12 mouse cellular contexts compared by ENCODE assay signal in the genomic region with DNA sequence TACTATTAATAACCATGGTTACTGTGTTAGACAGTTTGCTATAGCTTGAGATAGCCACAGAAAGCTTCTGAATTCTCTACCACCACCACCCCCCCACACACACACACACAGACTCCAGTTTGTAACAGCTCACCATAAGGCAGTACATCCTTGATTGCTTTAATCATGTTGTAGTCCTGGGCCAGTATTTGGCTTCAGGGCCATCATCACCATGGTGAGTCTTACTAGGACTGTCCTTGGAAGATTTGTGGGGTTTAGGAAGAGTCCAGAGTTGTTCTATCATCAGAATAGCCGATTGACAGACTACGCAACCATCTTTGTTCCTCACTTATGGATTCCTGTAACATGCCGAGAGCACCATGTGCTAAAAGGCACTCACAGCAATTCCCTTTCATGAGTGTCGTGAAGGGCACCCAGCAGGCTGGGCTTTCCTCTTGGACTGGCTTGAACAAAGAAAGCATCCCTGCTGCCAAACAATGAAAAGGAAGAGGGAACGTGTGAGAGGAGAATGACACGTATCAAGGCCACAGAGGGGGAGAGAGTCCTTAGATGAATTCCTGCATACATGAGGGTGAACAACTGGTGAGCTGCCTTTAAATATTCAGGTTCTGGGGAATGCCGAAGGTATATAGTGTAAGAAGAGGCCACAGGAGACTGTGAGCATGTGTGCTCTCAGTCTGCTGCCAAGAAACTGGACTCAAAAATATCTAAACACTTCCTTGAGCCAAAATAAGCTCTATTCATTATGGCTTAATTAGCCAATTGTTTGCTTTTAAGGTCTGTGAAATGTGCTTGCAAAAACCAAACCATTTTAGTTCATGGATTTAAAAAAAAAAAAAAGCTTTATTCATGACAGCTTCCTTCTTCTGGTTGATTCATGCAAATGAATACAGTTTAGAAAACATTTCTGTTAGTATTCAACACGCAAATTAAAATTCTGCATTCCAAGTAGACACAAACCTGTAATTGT.
DNase-seq lines count a peak whose midpoint lies in the region; ATAC-seq and TF ChIP-seq lines count a peak whose summit lies in the region.
"Had no signal": no experiment of that assay in that cellular context is flagged by ENCODE, and none has a peak within 500 bp of the region (broad histone marks: within the 10 kb centered on the region; RNA-seq: fewer than 3 reads in every experiment).

No protein-coding gene starts in this region.

- H3K9ac ChIP-seq in kidney, postnatal 0 days (ENCODE audit: low read depth, low read length) = no peak overlapping the region
- no peak overlapping the region for H3K9ac ChIP-seq in hindbrain, embryonic 14.5 days
- H3K9ac ChIP-seq in neural tube, embryonic 13.5 days = no peak overlapping the region

- no peak overlapping the region for H3K4me2 ChIP-seq in kidney, postnatal 0 days (ENCODE audit: low read length)
- no peak overlapping the region for H3K4me2 ChIP-seq in hindbrain, embryonic 14.5 days (replicated peaks)
- no peak overlapping the region for H3K4me2 ChIP-seq in neural tube, embryonic 13.5 days
- H3K4me2 ChIP-seq: liver, embryonic 11.5 days had no signal

- H3K27ac ChIP-seq in kidney, postnatal 0 days = no peak overlapping the region
- H3K27ac ChIP-seq in kidney, adult 2 months (ENCODE audit: insufficient read depth, low read depth, low read length) = no peak overlapping the region
- H3K27ac ChIP-seq in forebrain, embryonic 10.5 days = peak overlapping the region; percentile 74
- H3K27ac ChIP-seq in hindbrain, embryonic 14.5 days = peak overlapping the region; percentile 40
- H3K27ac ChIP-seq in neural tube, embryonic 13.5 days (replicated peaks) = peak overlapping the region; percentile 68
- H3K27ac ChIP-seq: macrophage had no signal

- peak; percentile 49 for DNase-seq in kidney, postnatal 0 days (ENCODE audit: low spot score)
- no peak for DNase-seq in kidney, adult 2 months
- DNase-seq in forebrain, embryonic 10.5 days (ENCODE audit: extremely low spot score, low spot score) = no peak
- DNase-seq in hindbrain, embryonic 14.5 days (ENCODE audit: low spot score) = no peak
- DNase-seq in adrenal gland, postnatal 4 days (ENCODE audit: low spot score in 2 of 2) = no peak
- DNase-seq in right cerebral cortex, postnatal 4 days = no peak
- no peak for DNase-seq in layer of hippocampus, adult 9-11 months
- DNase-seq: adrenal gland, postnatal 25 days; kidney, postnatal 36 days had no signal

- no peaks in the 10 kb centered on the region for H3K36me3 ChIP-seq in kidney, postnatal 0 days (ENCODE audit: insufficient read depth, low read length)
- no peaks in the 10 kb centered on the region for H3K36me3 ChIP-seq in kidney, adult 2 months (ENCODE audit: control insufficient read depth, insufficient read depth, low read length)
- H3K36me3 ChIP-seq in forebrain, embryonic 10.5 days (replicated peaks) = peaks cover 89% of the 10 kb centered on the region
- H3K36me3 ChIP-seq in hindbrain, embryonic 14.5 days (replicated peaks; ENCODE audit: control insufficient read depth, insufficient read depth) = no peaks in the 10 kb centered on the region; the same call in 1 of the 2 replicates
- H3K36me3 ChIP-seq in neural tube, embryonic 13.5 days = peaks cover 11% of the 10 kb centered on the region; the same call in 1 of the 2 replicates

- ATAC-seq in kidney, postnatal 0 days (replicated peaks; ENCODE audit: low FRiP score, low read depth) = no peak
- ATAC-seq in hindbrain, embryonic 14.5 days (ENCODE audit: low FRiP score) = peak; percentile 56
- peak; percentile 43; the same call in 1 of the 2 replicates for ATAC-seq in neural tube, embryonic 13.5 days (ENCODE audit: low read depth)

- no peak for TF ChIP-seq POLR2A in kidney, adult 2 months (IDR thresholded peaks at IDR 0.05; ENCODE audit: low read depth, low read length)

- WGBS in kidney, postnatal 0 days = 62% methylated on average over 8 of the region's 8 CpGs
- WGBS in kidney, adult 2 months = 66% methylated on average over 8 of the region's 8 CpGs
- 56% methylated on average over 8 of the region's 8 CpGs for WGBS in forebrain, embryonic 10.5 days
- WGBS in hindbrain, embryonic 14.5 days = 22% methylated on average over 8 of the region's 8 CpGs
- 24% methylated on average over 8 of the region's 8 CpGs for WGBS in neural tube, embryonic 13.5 days

- no peak for TF ChIP-seq CTCF in kidney, postnatal 0 days (IDR thresholded peaks at IDR 0.05; ENCODE audit: low read depth)
- no peak for TF ChIP-seq CTCF in kidney, adult 2 months (conservative IDR thresholded peaks at IDR 0.05; ENCODE audit: insufficient read depth, insufficient read length, low read depth, low read length)

- no peaks in the 10 kb centered on the region for H3K27me3 ChIP-seq in kidney, postnatal 0 days (ENCODE audit: insufficient read depth, low read length)
- no peaks in the 10 kb centered on the region for H3K27me3 ChIP-seq in kidney, adult 2 months (replicated peaks; ENCODE audit: control insufficient read depth, insufficient read depth, low read length)
- peaks cover 6% of the 10 kb centered on the region for H3K27me3 ChIP-seq in forebrain, embryonic 10.5 days (ENCODE audit: poor library complexity, severe bottlenecking)
- no peaks in the 10 kb centered on the region for H3K27me3 ChIP-seq in hindbrain, embryonic 14.5 days (ENCODE audit: control insufficient read depth, insufficient read depth, low read length)
- H3K27me3 ChIP-seq in neural tube, embryonic 13.5 days = 0 out of 2 replicates have a peak, but pooled peaks cover 4% of the 10 kb centered on the region

- no peaks in the 10 kb centered on the region for H3K4me1 ChIP-seq in kidney, postnatal 0 days (replicated peaks; ENCODE audit: insufficient read depth, low read length)
- H3K4me1 ChIP-seq in kidney, adult 2 months (ENCODE audit: control insufficient read depth, insufficient read depth, low read length) = no peaks in the 10 kb centered on the region
- H3K4me1 ChIP-seq in forebrain, embryonic 10.5 days = peaks cover 55% of the 10 kb centered on the region
- 0 out of 2 replicates have a peak, but pooled peaks cover 6% of the 10 kb centered on the region for H3K4me1 ChIP-seq in hindbrain, embryonic 14.5 days (replicated peaks; ENCODE audit: control insufficient read depth, insufficient read depth, low read length)
- peaks cover 13% of the 10 kb centered on the region; the same call in 1 of the 2 replicates for H3K4me1 ChIP-seq in neural tube, embryonic 13.5 days (replicated peaks)

- H3K4me3 ChIP-seq in kidney, postnatal 0 days (replicated peaks; ENCODE audit: low read depth, low read length) = no peak overlapping the region
- no peak overlapping the region for H3K4me3 ChIP-seq in kidney, adult 2 months (ENCODE audit: insufficient read depth, low read depth, low read length)
- H3K4me3 ChIP-seq in forebrain, embryonic 10.5 days = no peak overlapping the region
- no peak overlapping the region for H3K4me3 ChIP-seq in hindbrain, embryonic 14.5 days (replicated peaks; ENCODE audit: low read length)
- H3K4me3 ChIP-seq in neural tube, embryonic 13.5 days = no peak overlapping the region

- no peaks in the 10 kb centered on the region for H3K9me3 ChIP-seq in kidney, postnatal 0 days (replicated peaks; ENCODE audit: low read length)
- no peaks in the 10 kb centered on the region for H3K9me3 ChIP-seq in forebrain, embryonic 10.5 days
- H3K9me3 ChIP-seq in hindbrain, embryonic 14.5 days (ENCODE audit: control insufficient read depth, low read length) = no peaks in the 10 kb centered on the region
- H3K9me3 ChIP-seq in neural tube, embryonic 13.5 days = no peaks in the 10 kb centered on the region

Comparison
In these comparisons a context has a peak if more than half of its experiments do, and no peak if none do; other contexts are left out.
1. H3K27ac ChIP-seq: peak in forebrain, embryonic 10.5 days (single experiment), hindbrain, embryonic 14.5 days (single experiment) and neural tube, embryonic 13.5 days (single experiment); none in kidney, postnatal 0 days (single experiment) and kidney, adult 2 months (single experiment).